Mouse (Mus musculus): ENCODE results near the gene Hoxb7.

GRCm38 (mm10) chr11:96327122-96327521, 40.7 kb downstream of the Hoxb7 start:
- TF ChIP-seq CTCF (IDR thresholded peaks at IDR 0.05; ENCODE audit: low read depth, low read length): no peak
- TF ChIP-seq EP300 (IDR thresholded peaks at IDR 0.05; ENCODE audit: insufficient read depth, low read depth, low read length): no peak
- TF ChIP-seq POLR2A (IDR thresholded peaks at IDR 0.05; ENCODE audit: insufficient read depth, low read length): no peak

Data from ES-Bruce4 (cell line).